Mouse (Mus musculus): ENCODE measurements around the gene Gm20509. TPM values are rescaled to one million over a fixed set of nuclear protein-coding genes. Genes with fewer than 3 reads are reported as not detected.

Gene Gm20509
- polyA plus RNA-seq, 1 experiment from 2014 or later = 0.14 TPM

DNA sequence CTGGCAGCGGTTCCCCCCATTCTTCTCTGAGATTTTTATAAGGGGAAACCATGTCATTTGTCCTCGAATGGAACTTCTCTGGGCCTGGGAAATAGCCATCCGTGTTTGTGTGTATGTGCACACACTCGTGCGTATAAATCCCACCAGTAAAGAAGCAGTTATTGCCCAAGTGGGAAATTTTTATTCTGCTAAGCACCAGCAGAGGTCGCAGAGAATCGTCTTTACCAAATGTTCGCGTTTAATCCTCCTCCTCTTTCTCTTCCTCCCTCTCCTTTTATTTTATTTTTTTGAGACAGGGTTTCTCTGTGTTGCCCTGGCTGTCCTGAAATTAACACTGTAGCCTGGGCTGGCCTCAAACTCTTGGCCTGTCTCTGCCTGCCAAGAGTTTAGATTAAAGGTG lies 52.1 kb downstream of the Gm20509 start:
- no peak for ATAC-seq
- Histone ChIP-seq H3K4me2 (replicated peaks) (no peak overlapping the region), H3K9ac (no peak overlapping the region), H3K9me3 (no peaks in the 10 kb centered on the region), H3K27ac (no peak overlapping the region), H3K4me3 (replicated peaks) (no peak overlapping the region), H3K36me3 (no peaks in the 10 kb centered on the region), H3K27me3 (replicated peaks) (no peaks in the 10 kb centered on the region), H3K4me1 (replicated peaks) (no peaks in the 10 kb centered on the region)
- 53% methylated on average over 9 of the region's 9 CpGs for WGBS

DNA sequence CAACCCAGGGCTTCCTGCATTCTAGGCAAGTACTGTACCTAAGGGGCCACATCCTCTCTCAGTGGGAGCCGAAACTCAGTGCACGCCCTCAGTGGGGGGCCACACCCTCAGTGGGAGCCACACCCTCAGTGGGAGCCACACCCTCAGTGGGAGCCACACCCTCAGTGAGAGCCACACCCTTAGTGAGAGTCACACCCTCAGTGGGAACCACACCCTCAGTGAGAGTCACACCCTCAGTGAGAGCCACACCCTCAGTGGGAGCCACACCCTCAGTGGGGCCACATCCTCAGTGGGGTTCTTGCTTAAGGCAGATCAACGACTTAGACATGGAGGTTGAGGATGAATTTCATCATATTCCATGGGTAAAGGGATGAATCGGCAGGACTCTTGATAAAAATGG lies 55.7 kb downstream of the Gm20509 start:
- H3K4me1 ChIP-seq (replicated peaks) = no peaks in the 10 kb centered on the region
- H3K36me3 ChIP-seq = no peaks in the 10 kb centered on the region
- H3K9me3 ChIP-seq = no peaks in the 10 kb centered on the region
- no peak overlapping the region for H3K4me3 ChIP-seq (replicated peaks)
- no peaks in the 10 kb centered on the region for H3K27me3 ChIP-seq (replicated peaks)
- no peak overlapping the region for H3K4me2 ChIP-seq (replicated peaks)
- WGBS = 81% methylated on average over 4 of the region's 4 CpGs
- H3K27ac ChIP-seq = no peak overlapping the region
- no peak for ATAC-seq
- no peak overlapping the region for H3K9ac ChIP-seq

DNA sequence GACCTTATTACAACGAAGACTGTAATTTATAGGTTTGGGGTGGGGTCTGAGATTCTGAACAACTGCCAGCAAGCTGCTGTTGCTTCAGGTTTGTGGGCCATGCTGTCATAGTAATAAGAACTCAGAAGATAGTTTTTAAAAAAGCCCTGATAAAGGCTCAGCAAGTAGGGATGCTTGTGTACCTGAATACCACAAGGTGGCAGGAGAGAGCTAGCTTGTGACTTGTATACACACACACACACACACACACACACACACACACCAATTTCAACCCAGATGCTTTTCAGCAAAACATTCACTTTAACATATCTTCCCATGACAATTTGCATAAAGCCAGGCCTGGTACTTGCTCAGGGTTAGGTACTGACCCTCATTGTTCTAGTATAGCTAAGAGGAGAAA lies 57.0 kb downstream of the Gm20509 start:
- H3K27ac ChIP-seq = no peak overlapping the region
- WGBS = 44% methylated on average over 1 of the region's 1 CpGs
- H3K27me3 ChIP-seq (replicated peaks) = no peaks in the 10 kb centered on the region
- no peaks in the 10 kb centered on the region for H3K9me3 ChIP-seq
- no peak overlapping the region for H3K4me2 ChIP-seq (replicated peaks)
- H3K4me3 ChIP-seq (replicated peaks) = no peak overlapping the region
- no peak for ATAC-seq
- H3K4me1 ChIP-seq (replicated peaks) = no peaks in the 10 kb centered on the region
- no peaks in the 10 kb centered on the region for H3K36me3 ChIP-seq
- no peak overlapping the region for H3K9ac ChIP-seq

GRCm38 (mm10) chr9:73162571-73163333 lies 60.5 kb downstream of the Gm20509 start:
- WGBS = 19% methylated on average over 26 of the region's 26 CpGs
- Histone ChIP-seq H3K27me3 (replicated peaks) (no peaks in the 10 kb centered on the region), H3K4me1 (replicated peaks) (no peaks in the 10 kb centered on the region), H3K9ac (no peak overlapping the region), H3K4me2 (replicated peaks) (peak overlapping the region; percentile 52), H3K9me3 (no peaks in the 10 kb centered on the region), H3K36me3 (no peaks in the 10 kb centered on the region), H3K27ac (no peak overlapping the region), H3K4me3 (replicated peaks) (peak overlapping the region; percentile 19; the same call in 1 of the 2 replicates)
- peak; percentile 62 for ATAC-seq

GRCm38 (mm10) chr9:73165631-73166030 lies 63.4 kb downstream of the Gm20509 start:
- H3K4me2 ChIP-seq (replicated peaks) = no peak overlapping the region
- H3K9me3 ChIP-seq = no peaks in the 10 kb centered on the region
- H3K27ac ChIP-seq = no peak overlapping the region
- H3K4me1 ChIP-seq (replicated peaks) = no peaks in the 10 kb centered on the region
- no peaks in the 10 kb centered on the region for H3K36me3 ChIP-seq
- 82% methylated on average over 4 of the region's 4 CpGs for WGBS
- no peak for ATAC-seq
- H3K4me3 ChIP-seq (replicated peaks) = no peak overlapping the region
- H3K27me3 ChIP-seq (replicated peaks) = no peaks in the 10 kb centered on the region
- no peak overlapping the region for H3K9ac ChIP-seq

Other genes starting within 250 kb of the Gm20509 start
- 2.7 and 2.9 TPM in 2 replicates for gene Pygo1, start 176.8 kb upstream of the Gm20509 start, polyA plus RNA-seq (2015; fragmentation: Nextera tagmentation; extraction: Ambion mirVana)
- 0.73 and 0.86 TPM in 2 replicates for gene Dyx1c1, start 143.7 kb upstream of the Gm20509 start, polyA plus RNA-seq (2015; fragmentation: Nextera tagmentation; extraction: Ambion mirVana)
- not detected in 2 replicates for gene Gm44503, start 143.6 kb upstream of the Gm20509 start, polyA plus RNA-seq (2015; fragmentation: Nextera tagmentation; extraction: Ambion mirVana)
- gene Ccpg1os, start 117.1 kb upstream of the Gm20509 start, polyA plus RNA-seq (2015; fragmentation: Nextera tagmentation; extraction: Ambion mirVana) = 11.8 and 12.0 TPM in 2 replicates
- 25.0 and 25.4 TPM in 2 replicates for gene Ccpg1, start 117.0 kb upstream of the Gm20509 start, polyA plus RNA-seq (2015; fragmentation: Nextera tagmentation; extraction: Ambion mirVana)
- gene Pigb, start 62.1 kb upstream of the Gm20509 start, polyA plus RNA-seq (2015; fragmentation: Nextera tagmentation; extraction: Ambion mirVana) = 14.0 and 14.9 TPM in 2 replicates
- 7.9 and 9.0 TPM in 2 replicates for gene Rab27a, start 57.6 kb upstream of the Gm20509 start, polyA plus RNA-seq (2015; fragmentation: Nextera tagmentation; extraction: Ambion mirVana)
- gene Khdc3, start 634 bp upstream of the Gm20509 start, polyA plus RNA-seq (2015; fragmentation: Nextera tagmentation; extraction: Ambion mirVana) = not detected in 2 replicates
- 94.3 and 108 TPM in 2 replicates for gene Rsl24d1, start 11.0 kb downstream of the Gm20509 start, polyA plus RNA-seq (2015; fragmentation: Nextera tagmentation; extraction: Ambion mirVana)